In genomic region chr16:25758108-25758507, GRCm38 (mm10) we compare ENCODE assay signal across 19 mouse cellular contexts.
DNase-seq lines count a peak whose midpoint lies in the region; ATAC-seq and TF ChIP-seq lines count a peak whose summit lies in the region.
"Had no signal": no experiment of that assay in that cellular context is flagged by ENCODE, and none has a peak within 500 bp of the region (broad histone marks: within the 10 kb centered on the region; RNA-seq: fewer than 3 reads in every experiment).

No protein-coding gene starts in this region.

- no peak overlapping the region for H3K4me3 ChIP-seq in lung, postnatal 0 days (ENCODE audit: low read depth, low read length)
- H3K4me3 ChIP-seq: forebrain, embryonic 13.5 days; heart, embryonic 10.5 days; hindbrain, embryonic 15.5 days; left cerebral cortex, adult 2 months; limb, embryonic 10.5 days; lung, embryonic 15.5 days; stomach, embryonic 15.5 days had no signal

- no peak for TF ChIP-seq EP300 in lung, postnatal 0 days (IDR thresholded peaks at IDR 0.05)

- no peaks in the 10 kb centered on the region for H3K36me3 ChIP-seq in lung, postnatal 0 days (ENCODE audit: insufficient read depth, low read length)
- H3K36me3 ChIP-seq: heart, embryonic 10.5 days; hindbrain, embryonic 15.5 days; limb, embryonic 10.5 days; lung, embryonic 15.5 days; stomach, embryonic 15.5 days had no signal

- H3K4me1 ChIP-seq in lung, postnatal 0 days (ENCODE audit: insufficient read depth, low read depth, low read length): no peaks in the 10 kb centered on the region
- H3K4me1 ChIP-seq: forebrain, embryonic 13.5 days; heart, embryonic 10.5 days; hindbrain, embryonic 15.5 days; limb, embryonic 10.5 days; lung, embryonic 15.5 days; stomach, embryonic 15.5 days had no signal

- no peak overlapping the region for H3K4me2 ChIP-seq in lung, postnatal 0 days (replicated peaks; ENCODE audit: low read depth, low read length)
- H3K4me2 ChIP-seq: forebrain, embryonic 13.5 days; hindbrain, embryonic 15.5 days; liver, embryonic 11.5 days; lung, embryonic 15.5 days; stomach, embryonic 15.5 days had no signal

- WGBS in lung, postnatal 0 days: 56% methylated on average over 2 of the region's 2 CpGs

- no peaks in the 10 kb centered on the region for H3K9me3 ChIP-seq in lung, postnatal 0 days (ENCODE audit: low read length)
- H3K9me3 ChIP-seq: forebrain, embryonic 13.5 days; heart, embryonic 10.5 days; hindbrain, embryonic 15.5 days; limb, embryonic 10.5 days; lung, embryonic 15.5 days; stomach, embryonic 15.5 days had no signal

- H3K27me3 ChIP-seq in lung, postnatal 0 days (replicated peaks; ENCODE audit: insufficient read depth, low read length): no peaks in the 10 kb centered on the region
- H3K27me3 ChIP-seq: forebrain, embryonic 13.5 days; hindbrain, embryonic 15.5 days; lung, embryonic 15.5 days; stomach, embryonic 15.5 days had no signal

- peak; percentile 31 for DNase-seq in lung, postnatal 0 days (ENCODE audit: low spot score)
- no peak for DNase-seq in lung, postnatal 36 days
- peak; percentile 77 for DNase-seq in fat pad, adult 2 months (ENCODE audit: extremely low read depth, low read depth, low spot score)
- DNase-seq in kidney, postnatal 25 days: peak; percentile 36 to 70
- no peak for DNase-seq in spleen, postnatal 14 days (ENCODE audit: low spot score in 2 of 2)
- DNase-seq in natural killer cell, adult 2 months (ENCODE audit: low spot score in 2 of 2): no peak
- DNase-seq: cerebellum, adult 9-11 months; gastrocnemius, postnatal 25 days; right cerebral cortex, adult 18-20 months; thymus, postnatal 14 days had no signal

- ATAC-seq in lung, postnatal 0 days: no peak
- ATAC-seq in erythroblast, adult 5-6 weeks (replicated peaks; ENCODE audit: low FRiP score, poor library complexity, severe bottlenecking): no peak
- ATAC-seq: forebrain, embryonic 13.5 days had no signal

- no peak for TF ChIP-seq CTCF in lung, postnatal 0 days (IDR thresholded peaks at IDR 0.05)

- no peak overlapping the region for H3K27ac ChIP-seq in lung, postnatal 0 days (ENCODE audit: low read length)
- H3K27ac ChIP-seq: forebrain, embryonic 13.5 days; heart, embryonic 10.5 days; hindbrain, embryonic 15.5 days; left cerebral cortex, adult 2 months; limb, embryonic 10.5 days; lung, embryonic 15.5 days; stomach, embryonic 15.5 days had no signal

- no peak overlapping the region for H3K9ac ChIP-seq in lung, postnatal 0 days (replicated peaks; ENCODE audit: low read depth)
- H3K9ac ChIP-seq: forebrain, embryonic 13.5 days; hindbrain, embryonic 15.5 days; lung, embryonic 15.5 days; stomach, embryonic 15.5 days had no signal

Comparison
In these comparisons a context has a peak if more than half of its experiments do, and no peak if none do; other contexts are left out.
1. DNase-seq: peak in lung, postnatal 0 days (single experiment), fat pad, adult 2 months (single experiment) and kidney, postnatal 25 days (2 of 2); none in lung, postnatal 36 days (single experiment), spleen, postnatal 14 days (0 of 2) and natural killer cell, adult 2 months (0 of 2).